Mouse (Mus musculus) liver, postnatal 0 days (tissue): ENCODE data around the gene Crybb1. TPM values are rescaled to one million over a fixed set of nuclear protein-coding genes. Genes with fewer than 3 reads are reported as not detected.

Source experiments
- ATAC-seq: fragments of 200-750 bp; cut with Nextera tagmentation; 2 replicates; pipeline ENCODE4 v1.8.0; 2017; ENCODE audit warnings: mild to moderate bottlenecking, moderate library complexity
- DNase-seq: peaks from one replicate; pipeline ENCODE4 v3.0.0-alpha.2; 2016
- H3K27ac ChIP-seq: fragments of 300-500 bp; sonication (generic); 2 replicates; pipeline ENCODE4 v1.5.1; 2014; ENCODE audit warnings: antibody characterized with exemption, moderate library complexity, mild to moderate bottlenecking, low read depth
- H3K27me3 ChIP-seq: fragments of 300-500 bp; sonication (generic); 2 replicates; pipeline ENCODE4 v1.6.1; 2014; ENCODE audit warnings: low read length, control low read depth, mixed read lengths; ENCODE audit not compliant: insufficient read depth
- H3K36me3 ChIP-seq: fragments of 300-500 bp; sonication (generic); replicated peaks from 2 replicates; pipeline ENCODE4 v1.6.1; 2014; ENCODE audit warnings: mild to moderate bottlenecking, control low read depth, low read length, moderate library complexity, mixed read lengths; ENCODE audit not compliant: insufficient read depth
- H3K4me1 ChIP-seq: fragments of 300-500 bp; sonication (generic); 2 replicates; pipeline ENCODE4 v1.6.1; 2014; ENCODE audit warnings: antibody characterized with exemption, mild to moderate bottlenecking, control low read depth; ENCODE audit not compliant: insufficient read depth
- H3K4me2 ChIP-seq: fragments of 300-500 bp; sonication (generic); 2 replicates; pipeline ENCODE4 v1.6.1; 2014; ENCODE audit warnings: low read depth, mild to moderate bottlenecking, low read length, moderate library complexity, mixed read lengths
- H3K4me3 ChIP-seq: fragments of 300-500 bp; sonication (generic); 2 replicates; pipeline ENCODE4 v1.5.1; 2014; ENCODE audit warnings: low read depth, low read length
- H3K9ac ChIP-seq: fragments of 300-500 bp; sonication (generic); replicated peaks from 2 replicates; pipeline ENCODE4 v1.6.1; 2014; ENCODE audit warnings: mild to moderate bottlenecking, moderate library complexity
- H3K9me3 ChIP-seq: fragments of 300-500 bp; sonication (generic); 2 replicates; pipeline ENCODE4 v1.6.1; 2016; ENCODE audit warnings: mild to moderate bottlenecking, control low read depth, low read length, mixed read lengths
- CTCF ChIP-seq: sonication (generic); IDR thresholded peaks from 2 replicates; pipeline ENCODE4 v1.5.1; 2016; ENCODE audit warnings: antibody characterized with exemption, low read depth
- EP300 ChIP-seq: IDR thresholded peaks from 2 replicates; pipeline ENCODE4 v1.6.1; 2016; ENCODE audit warnings: antibody characterized with exemption, low read depth, mild to moderate bottlenecking
- WGBS: fragments of 180-500 bp; shearing (Covaris S2); extraction: QIAGEN DNeasy Blood & Tissue Kit; methylation state at CpG from one replicate; pipeline ENCODE4 v1.1.7; 2014; ENCODE audit not compliant: insufficient replicate concordance; 5-methylcytosine and 5-hydroxymethylcytosine counted together
- polyA plus RNA-seq: library from polyadenylated mRNA; unstranded; fragments of >200 nt; fragmentation: Nextera tagmentation; extraction: Ambion mirVana; gene quantifications from 2 replicates; pipeline ENCODE4 v1.2.1, GENCODE M21; 2015

Gene Crybb1
- polyA plus RNA-seq, 1 experiment from 2014 or later, result 0.33 TPM

DNA sequence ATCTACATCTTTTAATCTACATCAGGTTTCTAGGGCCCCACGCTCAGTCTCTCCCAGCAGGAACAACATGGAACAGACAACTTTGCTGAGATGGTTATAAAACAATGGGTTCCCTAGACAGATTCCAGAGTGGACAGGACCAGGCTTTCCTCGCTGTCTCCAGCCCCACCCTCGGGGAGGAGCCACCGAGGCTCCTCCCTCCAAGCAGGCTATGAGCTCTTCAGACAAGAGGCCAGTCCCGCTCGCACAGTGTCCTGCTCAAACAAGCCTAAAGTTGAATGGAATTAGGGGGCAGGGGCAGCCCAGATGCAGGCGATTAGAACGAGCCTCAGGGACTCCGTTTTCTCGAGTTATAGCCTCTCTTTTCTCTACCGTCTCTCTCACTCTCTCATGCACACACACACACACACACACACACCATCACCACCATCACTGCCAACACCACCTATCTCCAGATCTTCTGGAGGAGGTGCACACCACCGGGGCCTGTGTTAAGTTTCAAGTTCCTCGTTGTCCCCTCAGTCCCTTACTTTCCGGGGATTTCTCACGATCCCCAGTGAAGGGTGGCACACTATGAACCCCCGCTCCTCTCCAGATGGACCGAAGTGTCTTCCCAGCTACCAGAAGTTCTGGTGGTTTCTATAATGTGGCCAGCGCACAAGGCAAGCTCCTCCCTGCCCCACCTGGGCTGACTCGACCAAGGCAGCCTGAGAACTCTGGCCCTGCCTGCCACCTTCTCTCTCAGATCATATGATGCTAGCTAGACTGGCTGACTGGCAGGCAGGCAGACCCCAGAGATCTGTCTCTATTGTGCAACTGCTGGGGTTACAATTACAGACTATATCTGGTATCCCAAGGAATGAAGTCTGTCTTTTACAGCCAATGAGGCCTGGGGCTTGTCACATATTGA is 42.0 kb upstream of the Crybb1 start:
- no peak for ATAC-seq
- Histone ChIP-seq H3K36me3 (no peaks in the 10 kb centered on the region), H3K27me3 (no peaks in the 10 kb centered on the region), H3K27ac (no peak overlapping the region), H3K4me3 (no peak overlapping the region), H3K9ac (no peak overlapping the region), H3K9me3 (no peaks in the 10 kb centered on the region), H3K4me2 (no peak overlapping the region), H3K4me1 (0 out of 2 replicates have a peak, but pooled peaks cover 3% of the 10 kb centered on the region)
- 52% methylated on average over 19 of the region's 19 CpGs for WGBS
- no peak for TF ChIP-seq CTCF
- no peak for TF ChIP-seq EP300
- no peak for DNase-seq

DNA sequence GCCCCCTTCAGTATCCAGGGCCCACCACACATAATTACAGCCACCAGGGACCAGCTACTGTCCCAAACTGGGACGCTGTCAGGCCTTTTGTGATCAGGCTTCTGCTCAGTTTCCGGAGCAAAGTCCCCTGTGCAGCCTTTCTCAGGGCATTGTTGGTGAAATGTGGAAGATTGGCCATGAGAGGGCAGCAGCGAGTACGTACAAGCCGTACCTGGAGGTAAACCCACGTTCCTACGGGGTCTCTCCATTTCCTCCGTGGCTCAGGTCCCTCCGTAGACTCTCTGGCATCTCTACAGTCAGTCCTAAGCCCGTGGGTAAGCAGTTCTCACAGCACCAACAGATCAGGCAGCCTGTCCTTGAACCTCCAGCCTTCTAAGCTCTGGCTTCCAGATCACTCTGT is 41.2 kb upstream of the Crybb1 start:
- WGBS, result 6% methylated on average over 10 of the region's 10 CpGs
- no peaks in the 10 kb centered on the region for H3K27me3 ChIP-seq
- TF ChIP-seq EP300 (no peak), CTCF (peak; percentile 75)
- H3K4me2 ChIP-seq, result no peak overlapping the region
- DNase-seq (peak; percentile 69), ATAC-seq (peak; percentile 40; the same call in 1 of the 2 replicates)
- H3K4me3 ChIP-seq, result no peak overlapping the region
- no peak overlapping the region for H3K9ac ChIP-seq
- no peaks in the 10 kb centered on the region for H3K36me3 ChIP-seq
- H3K27ac ChIP-seq, result no peak overlapping the region
- 0 out of 2 replicates have a peak, but pooled peaks cover 3% of the 10 kb centered on the region for H3K4me1 ChIP-seq
- no peaks in the 10 kb centered on the region for H3K9me3 ChIP-seq

DNA sequence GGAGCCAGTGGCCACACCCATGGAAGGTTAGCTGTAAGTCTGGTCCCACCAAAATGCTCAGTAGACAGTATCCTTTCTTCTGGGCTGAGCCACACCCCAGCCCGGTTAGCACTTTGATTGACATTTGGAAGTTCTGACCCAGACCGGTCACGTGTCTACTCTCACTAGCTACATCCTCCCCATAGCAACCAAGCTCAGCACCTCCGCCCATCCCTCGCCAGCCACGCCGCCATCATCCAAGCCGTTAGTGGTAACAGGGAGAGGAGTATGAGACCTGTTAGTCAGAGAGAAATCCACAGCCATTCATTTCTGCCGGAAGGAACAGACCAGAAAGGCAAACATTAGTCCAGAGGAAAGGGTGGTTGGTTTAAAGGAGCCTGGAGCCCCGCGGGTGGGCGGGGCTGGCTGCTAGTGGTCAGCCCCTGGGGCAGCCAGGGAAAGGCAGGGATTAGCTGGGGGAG is 40.3 kb upstream of the Crybb1 start:
- WGBS, result 45% methylated on average over 12 of the region's 12 CpGs
- H3K27ac ChIP-seq, result no peak overlapping the region

DNA sequence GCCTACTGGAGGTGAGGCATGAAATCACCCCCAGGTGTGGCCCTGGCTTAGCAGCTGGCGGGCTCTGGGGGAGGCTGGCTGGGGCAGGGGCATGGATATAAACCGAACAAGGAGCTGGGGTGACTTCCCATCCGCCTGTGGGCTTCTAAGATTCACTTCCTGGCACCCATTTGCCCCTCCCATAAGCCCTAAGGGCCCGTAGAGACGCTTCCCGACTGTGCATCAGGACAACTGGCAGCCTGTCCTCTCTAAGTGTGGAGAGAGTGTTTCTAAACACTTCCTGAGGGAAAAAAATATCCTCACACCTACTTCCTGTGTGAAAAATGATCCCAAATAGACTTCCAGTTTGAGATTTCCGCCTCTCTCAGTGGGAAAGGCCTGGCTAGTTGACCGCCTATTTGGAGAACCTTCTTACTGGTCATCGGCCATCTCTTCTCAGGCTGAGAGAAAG is 39.8 kb upstream of the Crybb1 start:
- 59% methylated on average over 9 of the region's 9 CpGs for WGBS
- H3K27ac ChIP-seq, result no peak overlapping the region

More for the DNA sequence above, 40.3 kb upstream of the Crybb1 start:
- no peaks in the 10 kb centered on the region for H3K36me3 ChIP-seq
- H3K27me3 ChIP-seq, result no peaks in the 10 kb centered on the region
- no peaks in the 10 kb centered on the region for H3K9me3 ChIP-seq
- ATAC-seq (no peak), DNase-seq (no peak)
- H3K4me2 ChIP-seq, result no peak overlapping the region
- H3K4me1 ChIP-seq, result 0 out of 2 replicates have a peak, but pooled peaks cover 5% of the 10 kb centered on the region
- no peak overlapping the region for H3K9ac ChIP-seq
- no peak overlapping the region for H3K4me3 ChIP-seq
- TF ChIP-seq EP300 (no peak), CTCF (no peak)

DNA sequence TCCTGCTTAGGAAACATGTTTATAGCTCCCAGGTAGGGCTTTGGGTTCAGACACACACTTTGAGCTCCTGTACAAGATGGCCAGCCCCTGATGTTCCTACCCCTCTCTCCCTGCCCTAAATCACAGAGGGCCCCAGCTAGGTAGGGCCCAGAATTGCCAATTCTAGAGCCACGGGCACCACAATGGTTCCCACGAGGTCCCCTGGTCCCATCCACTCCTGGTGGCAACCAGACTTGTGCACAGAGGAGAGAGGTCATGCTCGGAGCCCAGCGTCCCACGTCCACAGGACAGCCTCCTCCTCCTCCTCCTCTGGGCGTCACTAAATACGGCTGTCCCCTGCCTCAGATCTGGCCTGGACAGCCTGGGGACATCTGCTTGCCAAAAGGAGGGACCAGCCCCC is 39.3 kb upstream of the Crybb1 start:
- H3K27ac ChIP-seq, result no peak overlapping the region
- TF ChIP-seq CTCF, result no peak
- TF ChIP-seq EP300, result no peak
- H3K4me1 ChIP-seq, result 0 out of 2 replicates have a peak, but pooled peaks cover 5% of the 10 kb centered on the region
- WGBS, result 71% methylated on average over 7 of the region's 7 CpGs
- ATAC-seq (no peak), DNase-seq (no peak)
- H3K27me3 ChIP-seq, result no peaks in the 10 kb centered on the region
- H3K9me3 ChIP-seq, result no peaks in the 10 kb centered on the region
- H3K4me2 ChIP-seq, result no peak overlapping the region
- H3K9ac ChIP-seq, result no peak overlapping the region
- no peak overlapping the region for H3K4me3 ChIP-seq
- H3K36me3 ChIP-seq, result no peaks in the 10 kb centered on the region

More for the DNA sequence above, 39.8 kb upstream of the Crybb1 start:
- ATAC-seq (no peak), DNase-seq (no peak)
- Histone ChIP-seq H3K9ac (no peak overlapping the region), H3K27me3 (no peaks in the 10 kb centered on the region), H3K4me2 (no peak overlapping the region), H3K9me3 (no peaks in the 10 kb centered on the region), H3K4me1 (0 out of 2 replicates have a peak, but pooled peaks cover 5% of the 10 kb centered on the region), H3K36me3 (no peaks in the 10 kb centered on the region), H3K4me3 (no peak overlapping the region)
- TF ChIP-seq CTCF (no peak), EP300 (no peak)

DNA sequence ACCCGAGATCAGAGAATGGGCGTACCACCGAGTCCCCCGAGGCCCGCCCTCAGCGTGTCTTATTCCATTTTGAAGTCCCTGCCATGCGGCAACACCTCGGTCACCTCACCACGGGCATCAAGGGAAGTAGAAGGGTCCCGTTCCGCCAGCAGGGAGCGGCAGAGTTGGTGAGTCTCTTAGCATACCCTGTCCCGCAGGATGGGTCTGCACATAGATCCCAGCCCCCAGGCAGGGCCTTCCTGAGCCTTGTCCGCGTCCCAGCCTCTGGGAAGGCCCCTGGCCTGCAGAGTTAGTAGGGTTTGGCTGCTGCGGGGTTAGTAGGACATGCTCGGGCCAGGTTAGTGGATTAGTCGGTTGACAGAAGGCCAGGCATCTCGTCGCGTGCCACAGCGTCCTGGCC is 38.6 kb upstream of the Crybb1 start:
- WGBS, result 61% methylated on average over 22 of the region's 22 CpGs
- ATAC-seq, result no peak
- H3K36me3 ChIP-seq, result no peaks in the 10 kb centered on the region

More for the DNA sequence above, 38.6 kb upstream of the Crybb1 start:
- Histone ChIP-seq H3K4me2 (no peak overlapping the region), H3K27ac (no peak overlapping the region), H3K9me3 (no peaks in the 10 kb centered on the region), H3K4me1 (0 out of 2 replicates have a peak, but pooled peaks cover 5% of the 10 kb centered on the region), H3K9ac (no peak overlapping the region), H3K4me3 (no peak overlapping the region), H3K27me3 (no peaks in the 10 kb centered on the region)
- no peak for DNase-seq
- TF ChIP-seq CTCF (no peak), EP300 (no peak)
